Mouse (Mus musculus): ENCODE measurements around the gene Pkp4. TPM values are rescaled to one million over a fixed set of nuclear protein-coding genes. Genes with fewer than 3 reads are reported as not detected.

Pkp4 gene
- polyA plus RNA-seq, 2 experiments, result 5.2 to 8.9 TPM

DNA sequence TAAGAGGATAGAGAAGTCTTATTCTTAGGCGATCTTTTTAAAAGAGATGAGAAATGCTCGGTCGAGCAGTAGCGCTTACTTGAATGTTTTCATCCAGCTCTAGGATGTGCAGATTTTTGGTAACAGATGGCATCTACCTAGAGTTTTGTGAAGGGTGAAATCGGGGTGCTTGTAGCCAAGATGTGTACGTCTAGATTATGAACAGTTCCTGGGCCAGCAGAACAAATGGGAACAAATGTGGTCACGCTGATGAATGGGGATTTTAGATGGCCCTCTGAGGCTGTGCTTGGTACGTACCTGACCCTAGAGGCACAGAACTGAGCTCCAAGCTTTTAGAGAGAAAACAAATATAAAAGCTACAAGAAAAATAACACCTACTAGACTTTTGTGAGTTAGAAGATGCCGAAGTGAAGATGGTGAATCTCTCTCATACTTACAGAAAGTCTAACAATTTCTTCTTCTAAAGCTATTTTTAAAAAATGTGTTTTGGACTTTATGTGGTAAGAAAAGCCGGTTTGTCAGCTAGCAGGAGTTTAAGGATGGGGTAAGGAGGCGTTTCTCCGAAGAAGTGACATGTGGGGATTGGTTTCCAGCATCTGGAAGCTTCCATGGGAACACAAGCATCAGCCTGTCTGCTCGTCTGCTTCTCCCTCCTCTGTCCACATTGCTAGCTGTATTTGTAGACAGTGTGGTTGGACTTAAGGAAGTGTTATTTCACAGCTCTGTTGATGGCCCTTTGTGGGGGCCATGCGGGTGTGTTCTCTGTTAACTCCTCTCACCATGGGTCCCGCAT is 20.9 kb downstream of the Pkp4 start:
- no peak overlapping the region for H3K27ac ChIP-seq
- no peak overlapping the region for H3K4me2 ChIP-seq (ENCODE audit: low read depth)
- peaks cover 0 to 7% of the 10 kb centered on the region in 2 experiments; a peak in 2 of 4 replicates for H3K4me1 ChIP-seq (replicated peaks; ENCODE audit: control insufficient read depth in 2 of 2, insufficient read depth in 2 of 2, low read length in 1 of 2)
- H3K9ac ChIP-seq (replicated peaks), result no peak overlapping the region
- ATAC-seq (ENCODE audit: insufficient read depth) (no peak), DNase-seq (ENCODE audit: low read depth in 3 of 3, low spot score in 3 of 3) (no peak)
- H3K4me3 ChIP-seq (ENCODE audit: insufficient read depth in 1 of 2, low read depth in 2 of 2, low read length in 2 of 2), result no peak overlapping the region
- no peak for TF ChIP-seq CTCF (IDR thresholded peaks at IDR 0.05; ENCODE audit: low read depth)
- no peak for TF ChIP-seq EP300 (IDR thresholded peaks at IDR 0.05; ENCODE audit: low read depth)
- H3K27me3 ChIP-seq (ENCODE audit: control insufficient read depth, insufficient read depth, low read length), result no peaks in the 10 kb centered on the region
- 74% methylated on average over 15 of the region's 15 CpGs for WGBS (ENCODE audit: insufficient replicate concordance)
- H3K9me3 ChIP-seq (ENCODE audit: control insufficient read depth, low read length), result no peaks in the 10 kb centered on the region
- no peaks in the 10 kb centered on the region for H3K36me3 ChIP-seq (replicated peaks; ENCODE audit: control insufficient read depth, insufficient read depth, low read depth)

DNA sequence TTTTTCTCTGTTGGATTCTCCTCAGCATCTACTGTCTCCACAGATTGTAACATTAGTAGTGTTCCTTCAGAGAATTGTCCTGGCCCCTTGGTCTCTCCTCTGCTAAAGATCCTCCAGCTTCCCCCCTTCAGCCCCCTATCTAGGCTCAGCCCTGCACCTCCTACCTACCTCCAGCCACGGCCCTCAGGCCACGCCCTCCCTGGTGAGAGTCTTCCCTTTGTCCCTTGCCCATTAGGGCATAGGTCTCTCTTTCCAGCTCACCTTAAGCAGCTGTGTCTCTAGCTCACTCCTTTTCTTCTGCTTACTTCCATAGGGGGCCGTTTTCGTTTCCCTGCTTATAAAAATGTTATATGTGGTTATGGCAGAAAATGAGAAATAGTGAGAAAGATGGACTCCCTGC is 22.9 kb downstream of the Pkp4 start:
- DNase-seq (ENCODE audit: low read depth in 3 of 3, low spot score in 3 of 3) (no peak), ATAC-seq (ENCODE audit: insufficient read depth) (no peak)
- H3K4me1 ChIP-seq (replicated peaks; ENCODE audit: control insufficient read depth in 2 of 2, insufficient read depth in 2 of 2, low read length in 1 of 2), result peaks cover 0 to 3% of the 10 kb centered on the region in 2 experiments; a peak in 2 of 4 replicates
- H3K4me3 ChIP-seq (ENCODE audit: insufficient read depth in 1 of 2, low read depth in 2 of 2, low read length in 2 of 2), result no peak overlapping the region
- 58% methylated on average over 4 of the region's 4 CpGs for WGBS (ENCODE audit: insufficient replicate concordance)
- no peak overlapping the region for H3K4me2 ChIP-seq (ENCODE audit: low read depth)
- H3K36me3 ChIP-seq (replicated peaks; ENCODE audit: control insufficient read depth, insufficient read depth, low read depth), result no peaks in the 10 kb centered on the region
- no peak overlapping the region for H3K9ac ChIP-seq (replicated peaks)
- H3K9me3 ChIP-seq (ENCODE audit: control insufficient read depth, low read length), result no peaks in the 10 kb centered on the region
- H3K27me3 ChIP-seq (ENCODE audit: control insufficient read depth, insufficient read depth, low read length), result no peaks in the 10 kb centered on the region
- no peak for TF ChIP-seq EP300 (IDR thresholded peaks at IDR 0.05; ENCODE audit: low read depth)
- no peak for TF ChIP-seq CTCF (IDR thresholded peaks at IDR 0.05; ENCODE audit: low read depth)
- H3K27ac ChIP-seq, result no peak overlapping the region

GRCm38 (mm10) chr2:59184107-59185064 is 23.7 kb downstream of the Pkp4 start:
- Histone ChIP-seq H3K9me3 (ENCODE audit: control insufficient read depth, low read length) (no peaks in the 10 kb centered on the region), H3K36me3 (replicated peaks; ENCODE audit: control insufficient read depth, insufficient read depth, low read depth) (no peaks in the 10 kb centered on the region), H3K27ac (no peak overlapping the region), H3K4me2 (ENCODE audit: low read depth) (no peak overlapping the region), H3K4me1 (replicated peaks; ENCODE audit: control insufficient read depth in 2 of 2, insufficient read depth in 2 of 2, low read length in 1 of 2) (peaks cover 0 to 2% of the 10 kb centered on the region in 2 experiments; a peak in 2 of 4 replicates), H3K4me3 (ENCODE audit: insufficient read depth in 1 of 2, low read depth in 2 of 2, low read length in 2 of 2) (no peak overlapping the region), H3K27me3 (ENCODE audit: control insufficient read depth, insufficient read depth, low read length) (no peaks in the 10 kb centered on the region), H3K9ac (replicated peaks) (no peak overlapping the region)
- no peak for ATAC-seq (ENCODE audit: insufficient read depth)
- no peak for DNase-seq (ENCODE audit: low read depth in 3 of 3, low spot score in 3 of 3)
- WGBS (ENCODE audit: insufficient replicate concordance), result 64% methylated on average over 11 of the region's 11 CpGs
- TF ChIP-seq EP300 (IDR thresholded peaks at IDR 0.05; ENCODE audit: low read depth) (no peak), CTCF (IDR thresholded peaks at IDR 0.05; ENCODE audit: low read depth) (no peak)

DNA sequence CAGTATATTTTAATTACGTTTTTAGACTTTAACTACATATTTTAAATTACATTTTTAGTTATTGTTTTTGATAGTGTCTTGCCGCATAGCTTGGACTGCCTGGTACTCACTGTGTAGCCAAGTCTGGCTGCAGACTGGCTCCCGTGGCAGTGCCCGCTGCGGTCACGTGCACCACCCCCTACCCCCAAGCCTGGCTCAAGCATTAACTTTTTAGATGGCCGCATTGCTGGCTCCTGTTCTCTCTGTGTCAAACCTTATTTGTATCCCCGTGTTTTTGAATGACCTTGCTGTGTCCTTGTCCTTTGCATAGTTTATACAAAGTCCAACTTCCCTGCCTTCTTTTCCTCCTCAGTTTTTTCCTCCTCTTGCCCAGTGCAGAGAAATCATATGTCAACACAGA is 25.5 kb downstream of the Pkp4 start:
- H3K4me1 ChIP-seq (replicated peaks; ENCODE audit: control insufficient read depth in 2 of 2, insufficient read depth in 2 of 2, low read length in 1 of 2), result no peaks in the 10 kb centered on the region; a peak in 1 of 4 replicates
- H3K9me3 ChIP-seq (ENCODE audit: control insufficient read depth, low read length), result no peaks in the 10 kb centered on the region
- H3K4me2 ChIP-seq (ENCODE audit: low read depth), result no peak overlapping the region
- H3K36me3 ChIP-seq (replicated peaks; ENCODE audit: control insufficient read depth, insufficient read depth, low read depth), result no peaks in the 10 kb centered on the region
- no peak overlapping the region for H3K9ac ChIP-seq (replicated peaks)
- no peak overlapping the region for H3K4me3 ChIP-seq (ENCODE audit: insufficient read depth in 1 of 2, low read depth in 2 of 2, low read length in 2 of 2)
- DNase-seq (ENCODE audit: low read depth in 3 of 3, low spot score in 3 of 3), result no peak
- WGBS (ENCODE audit: insufficient replicate concordance), result 77% methylated on average over 8 of the region's 8 CpGs
- H3K27ac ChIP-seq, result no peak overlapping the region
- TF ChIP-seq CTCF (IDR thresholded peaks at IDR 0.05; ENCODE audit: low read depth) (no peak), EP300 (IDR thresholded peaks at IDR 0.05; ENCODE audit: low read depth) (no peak)
- no peak for ATAC-seq (ENCODE audit: insufficient read depth)
- H3K27me3 ChIP-seq (ENCODE audit: control insufficient read depth, insufficient read depth, low read length), result no peaks in the 10 kb centered on the region

DNA sequence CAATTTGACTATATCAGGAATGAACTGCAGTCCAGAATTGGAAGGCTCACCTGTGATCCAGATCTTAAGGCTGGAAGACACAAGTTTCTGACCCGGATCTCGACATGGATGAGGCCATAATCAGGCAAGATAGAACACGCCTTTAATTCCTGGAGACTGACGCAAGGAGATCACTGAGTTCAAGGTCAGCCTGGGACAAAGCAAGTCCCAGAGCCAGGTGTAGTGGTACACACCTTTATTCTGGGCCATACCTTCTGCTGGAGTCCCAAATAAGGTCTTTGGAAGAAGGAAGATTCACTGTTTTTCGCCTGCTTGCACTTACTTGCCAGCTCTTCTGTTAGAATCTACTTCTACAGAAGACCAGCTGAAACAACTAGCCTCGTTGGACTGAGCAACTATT is 26.3 kb downstream of the Pkp4 start:
- Histone ChIP-seq H3K4me2 (ENCODE audit: low read depth) (no peak overlapping the region), H3K27ac (no peak overlapping the region), H3K4me3 (ENCODE audit: insufficient read depth in 1 of 2, low read depth in 2 of 2, low read length in 2 of 2) (no peak overlapping the region), H3K4me1 (replicated peaks; ENCODE audit: control insufficient read depth in 2 of 2, insufficient read depth in 2 of 2, low read length in 1 of 2) (no peaks in the 10 kb centered on the region; a peak in 1 of 4 replicates), H3K27me3 (ENCODE audit: control insufficient read depth, insufficient read depth, low read length) (no peaks in the 10 kb centered on the region), H3K9ac (replicated peaks) (no peak overlapping the region), H3K9me3 (ENCODE audit: control insufficient read depth, low read length) (no peaks in the 10 kb centered on the region), H3K36me3 (replicated peaks; ENCODE audit: control insufficient read depth, insufficient read depth, low read depth) (no peaks in the 10 kb centered on the region)
- TF ChIP-seq EP300 (IDR thresholded peaks at IDR 0.05; ENCODE audit: low read depth) (no peak), CTCF (IDR thresholded peaks at IDR 0.05; ENCODE audit: low read depth) (no peak)
- DNase-seq (ENCODE audit: low read depth in 3 of 3, low spot score in 3 of 3), result no peak
- no peak for ATAC-seq (ENCODE audit: insufficient read depth)
- WGBS (ENCODE audit: insufficient replicate concordance), result 77% methylated on average over 6 of the region's 6 CpGs
